Mouse (Mus musculus): ENCODE measurements around the gene Zfp109. TPM values are rescaled to one million over a fixed set of nuclear protein-coding genes. Genes with fewer than 3 reads are reported as not detected.

The Zfp109 gene
- total RNA-seq, 4 experiments from 2014 or later = 9.5 to 11.8 (median 10.5) TPM

DNA sequence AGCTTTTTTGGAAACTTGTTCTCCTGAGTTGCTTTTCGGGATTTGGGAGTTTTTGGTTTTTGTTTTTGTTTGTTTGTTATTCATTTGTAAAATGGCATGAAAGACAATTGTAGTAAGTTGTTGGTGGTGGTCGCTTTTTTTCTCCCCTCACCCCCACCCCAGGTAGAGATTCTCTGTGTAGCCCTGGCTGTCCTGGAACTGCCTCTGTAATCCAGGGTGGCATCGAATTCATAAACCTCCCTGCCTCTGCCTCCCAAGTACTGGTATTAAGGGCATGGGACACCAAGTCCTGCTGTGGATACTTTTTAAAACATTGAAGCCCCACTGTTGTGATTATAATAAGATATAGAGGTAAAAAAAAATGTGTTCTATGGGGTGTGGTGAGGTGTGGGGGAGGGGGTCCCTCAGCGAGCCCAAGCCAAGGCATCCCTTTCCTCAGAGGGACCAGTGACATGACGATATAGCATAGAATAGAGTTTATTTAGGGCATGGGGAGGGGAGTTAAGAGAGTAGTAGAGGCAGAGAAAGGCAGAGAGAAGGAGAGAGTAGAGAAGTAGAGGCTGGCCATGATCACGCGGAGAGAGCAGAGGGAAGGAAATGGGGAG, 29.0 kb downstream of the Zfp109 start:
- no peak for DNase-seq (ENCODE audit: low spot score in 2 of 2)

DNA sequence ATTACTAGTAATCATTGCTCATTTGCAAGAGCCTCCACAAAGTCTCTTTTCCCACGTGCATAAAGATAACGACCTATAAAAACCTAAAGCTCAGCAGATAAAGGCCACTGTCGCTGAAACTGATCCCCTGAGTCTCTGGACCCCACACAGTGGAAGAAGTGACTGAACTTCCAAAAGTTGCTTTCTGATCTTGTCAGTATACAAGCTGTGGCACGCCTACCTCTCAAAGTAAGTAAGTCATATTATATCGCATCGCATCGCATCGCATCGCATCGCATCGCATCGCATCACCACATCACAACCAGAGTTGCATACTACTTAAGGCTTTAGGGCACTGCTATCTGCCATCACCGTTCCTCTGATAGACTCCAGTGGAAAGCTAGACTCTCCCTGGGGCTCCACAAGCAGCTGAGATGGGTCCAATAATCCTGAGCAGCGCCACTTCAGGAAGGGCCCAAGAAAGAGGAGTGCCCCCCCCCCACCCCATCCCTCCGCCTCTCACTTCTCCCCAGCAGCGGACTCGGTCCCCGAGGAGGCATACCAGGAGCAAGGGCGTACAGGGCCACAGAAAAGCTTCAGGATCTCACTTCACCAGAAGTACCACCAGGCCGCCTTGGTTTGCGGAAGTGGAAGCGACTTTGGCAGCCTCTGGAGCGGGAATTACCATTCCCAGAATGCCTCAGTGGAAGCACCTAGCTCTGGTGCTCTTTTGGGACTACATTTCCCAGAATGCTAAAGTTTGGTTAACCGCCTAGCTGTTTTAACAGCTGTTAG, 29.7 kb downstream of the Zfp109 start:
- peak; percentile 52 to 65 for DNase-seq (ENCODE audit: low spot score in 2 of 2)

DNA sequence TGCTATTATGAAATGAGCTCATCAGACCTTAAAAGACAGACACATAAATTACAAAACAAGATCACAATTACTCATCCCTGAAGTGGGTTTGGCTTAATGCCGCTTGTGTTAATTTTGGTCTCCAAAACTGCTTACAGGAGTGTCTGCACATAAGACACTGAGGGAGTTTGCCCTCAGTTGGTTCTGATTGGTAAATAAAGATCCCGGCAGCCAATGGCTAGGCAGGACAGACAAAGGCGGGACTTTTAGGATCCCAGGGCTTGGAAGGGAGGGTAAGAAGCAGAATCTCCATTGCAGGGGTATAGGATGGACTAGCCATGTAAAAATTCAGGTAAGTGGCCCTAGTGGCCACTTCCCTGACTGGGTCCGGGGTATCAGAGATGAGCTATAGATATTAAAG, 40.4 kb downstream of the Zfp109 start:
- no peak for DNase-seq (ENCODE audit: low spot score in 2 of 2)

DNA sequence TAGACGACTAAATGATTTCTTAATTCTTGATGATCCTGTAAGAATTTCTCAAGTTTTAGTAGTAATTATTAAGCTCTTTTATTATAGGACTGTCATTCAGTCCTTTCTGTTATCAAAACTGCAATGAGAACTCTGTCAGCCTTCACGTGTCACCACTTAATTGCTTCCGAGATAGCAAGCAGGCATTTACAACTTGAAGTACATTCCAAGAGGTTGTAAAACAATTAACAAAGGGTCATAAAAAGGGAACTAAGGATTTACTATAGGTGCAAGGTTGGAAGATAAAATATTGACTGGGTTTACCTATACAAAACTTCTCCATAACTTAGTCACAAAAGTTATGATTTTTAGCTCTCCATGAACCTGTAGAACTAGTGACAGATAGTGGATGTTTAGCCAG, 44.2 kb downstream of the Zfp109 start:
- no peak for DNase-seq (ENCODE audit: low spot score in 2 of 2)

DNA sequence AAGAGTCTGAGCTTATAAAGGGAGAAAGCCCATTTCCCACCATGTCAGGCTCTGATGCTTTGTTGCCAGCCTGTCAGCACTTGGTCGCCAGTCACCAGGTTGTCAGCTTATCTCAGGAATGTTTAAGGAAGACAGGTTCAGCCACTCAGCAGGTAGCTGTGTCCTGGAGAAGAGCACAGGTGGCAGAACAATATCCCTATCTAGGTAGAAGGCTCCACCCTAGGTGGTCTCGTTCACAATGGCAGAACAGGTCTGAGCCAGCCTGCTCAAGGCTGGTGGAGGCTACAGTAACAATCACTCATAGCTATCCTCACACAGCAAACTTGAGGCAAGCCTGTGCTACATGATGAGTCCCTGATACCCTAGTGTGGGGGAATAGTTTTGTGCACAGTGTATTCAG, 46.0 kb downstream of the Zfp109 start:
- no peak for DNase-seq (ENCODE audit: low spot score in 2 of 2)

DNA sequence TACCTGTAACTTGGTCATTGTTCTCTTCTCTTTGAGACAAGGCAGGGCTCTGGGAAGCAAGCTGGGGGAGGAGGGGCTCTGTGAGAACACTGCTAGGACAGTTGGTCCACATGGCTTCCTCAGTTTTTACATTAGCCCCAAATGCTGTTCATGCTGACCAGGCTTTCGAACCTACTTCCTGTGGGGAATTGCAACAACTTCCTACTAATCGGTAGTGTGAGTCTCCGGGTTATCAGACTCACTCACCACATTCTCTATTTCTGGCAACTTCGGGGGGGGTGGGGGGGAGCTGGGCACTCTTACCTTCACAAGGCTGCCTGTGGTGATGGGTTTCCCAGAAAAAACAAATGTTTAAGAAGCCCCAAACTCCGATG, 47.8 kb downstream of the Zfp109 start:
- DNase-seq (ENCODE audit: low spot score in 2 of 2) = no peak

DNA sequence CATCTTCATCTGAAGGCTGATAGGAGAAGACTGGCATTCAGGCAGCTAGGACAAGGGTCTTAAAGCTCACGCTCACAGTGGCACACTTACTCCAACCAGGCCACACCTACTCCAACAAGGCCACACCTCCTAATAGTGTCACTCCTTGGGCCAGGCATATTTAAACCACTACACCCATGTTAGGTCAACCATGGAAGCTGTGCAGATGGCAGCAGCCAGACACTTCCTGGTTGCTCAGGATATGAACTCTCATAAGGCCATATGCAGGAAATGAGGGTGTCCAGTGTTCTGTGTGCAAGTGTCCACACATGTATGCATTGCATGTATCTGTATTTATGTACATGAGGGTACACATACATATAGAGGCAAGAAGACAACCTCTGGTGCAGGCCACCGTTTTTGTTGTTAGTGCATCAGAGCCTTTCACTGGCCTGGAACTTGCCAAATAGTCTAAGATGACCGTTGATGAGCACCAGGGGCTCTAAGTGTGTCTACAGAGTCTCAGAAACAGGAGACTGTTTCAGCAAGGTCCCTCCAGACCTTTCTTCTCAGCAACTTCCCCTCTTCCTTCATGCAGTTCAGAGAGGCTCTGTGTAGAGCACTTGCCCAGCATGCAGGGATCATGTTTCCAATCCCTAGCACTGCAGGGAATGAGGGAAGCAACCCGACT, 48.3 kb downstream of the Zfp109 start:
- DNase-seq (ENCODE audit: low spot score in 2 of 2) = no peak

DNA sequence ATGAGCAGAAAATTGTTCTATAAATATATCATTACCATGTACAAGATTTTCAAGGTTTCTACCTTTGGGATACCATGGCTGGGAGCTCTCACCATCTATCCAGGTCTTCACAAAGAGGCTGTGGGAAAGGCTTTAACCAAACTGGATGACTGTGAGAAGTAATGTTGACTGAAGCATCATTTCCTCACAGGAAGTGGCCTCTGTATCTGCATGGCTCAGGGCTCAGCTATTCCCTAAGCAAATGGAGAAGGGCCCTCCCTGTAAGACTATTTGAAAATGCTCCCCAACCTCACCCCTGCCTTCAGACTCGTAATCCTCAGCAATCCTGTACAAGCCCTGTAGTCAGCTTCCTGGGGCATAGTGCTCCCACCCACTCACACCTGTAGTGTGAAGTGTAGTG, 49.7 kb downstream of the Zfp109 start:
- DNase-seq (ENCODE audit: low spot score in 2 of 2) = no peak

Other genes starting within 250 kb of the Zfp109 start
- gene V1rd19, start 235.9 kb downstream of the Zfp109 start, total RNA-seq (2022) = not detected
- not detected for gene Vmn1r183, start 184.3 kb downstream of the Zfp109 start, total RNA-seq (2022)
- 10 to 100 TPM; 48.8 to 63.0 (median 52.7) TPM for gene Zfp180, start 155.6 kb downstream of the Zfp109 start, total RNA-seq (2022)
- gene Zfp112, start 125.2 kb downstream of the Zfp109 start, total RNA-seq (2022) = 10 to 100 TPM; 11.7 to 12.4 (median 12.1) TPM
- gene Zfp235, start 103.4 kb downstream of the Zfp109 start, total RNA-seq (2022) = 10 to 100 TPM; 19.7 to 23.1 (median 21.6) TPM
- 1 to 10 TPM; 2.7 to 4.8 (median 3.1) TPM for gene Zfp114, start 62.5 kb downstream of the Zfp109 start, total RNA-seq (2022)
- 10 to 100 TPM; 11.5 to 15.4 (median 12.1) TPM for gene Zfp111, start 26.1 kb downstream of the Zfp109 start, total RNA-seq (2022)
- 1 to 10 TPM; 7.7 to 9.9 (median 9.0) TPM for gene Zfp108, start 17.2 kb upstream of the Zfp109 start, total RNA-seq (2022)
- 10 to 100 TPM; 12.3 to 15.8 (median 13.6) TPM for gene Zfp93, start 32.9 kb upstream of the Zfp109 start, total RNA-seq (2022)
- 10 to 100 TPM; 19.0 to 24.4 (median 21.5) TPM for gene Zfp61, start 63.7 kb upstream of the Zfp109 start, total RNA-seq (2022)
- gene Zfp94, start 79.1 kb upstream of the Zfp109 start, total RNA-seq (2022) = 10 to 100 TPM; 14.2 to 16.4 (median 15.7) TPM
- not detected for gene Tescl, start 96.4 kb upstream of the Zfp109 start, total RNA-seq (2022)
- not detected for gene Lypd5, start 111.6 kb upstream of the Zfp109 start, total RNA-seq (2022)
- 1 to 10 TPM in 1 of 4 experiments, under 1 TPM in 3; 0.50 to 1.0 (median 0.53) TPM for gene Kcnn4, start 132.7 kb upstream of the Zfp109 start, total RNA-seq (2022)
- gene Smg9, start 162.1 kb upstream of the Zfp109 start, total RNA-seq (2022) = 10 to 100 TPM; 40.2 to 47.7 (median 43.4) TPM
- under 1 TPM in 1 of 4 experiments, not detected in 3; 0.21 TPM for gene Irgc1, start 214.7 kb upstream of the Zfp109 start, total RNA-seq (2022)
- gene Plaur, start 224.9 kb upstream of the Zfp109 start, total RNA-seq (2022) = 1 to 10 TPM in 2 of 4 experiments, under 1 TPM in 2; 0.72 to 4.6 (median 2.1) TPM
- gene Cadm4, start 244.5 kb upstream of the Zfp109 start, total RNA-seq (2022) = 100 to 1,000 TPM; 215 to 253 (median 239) TPM

Data from left cerebral cortex, adult 8-10 months (tissue).